Mouse (Mus musculus): ENCODE measurements around the gene I0C0044D17Rik. TPM values are rescaled to one million over a fixed set of nuclear protein-coding genes. Genes with fewer than 3 reads are reported as not detected.
A peak's percentile ranks its signal among the peaks of the same experiment; 100 is the strongest.
"Not testable (repeated sequence)": the region's sequence is repeated elsewhere in the genome, so short reads cannot be mapped to it uniquely, and the experiment has no call there.

I0C0044D17Rik gene
- total RNA-seq (2021) = not detected
- long read RNA-seq, experiment 1 = 0 reads
- long read RNA-seq, experiment 2 = 0 reads

- not testable (repeated sequence) for DNase-seq
Observed at GRCm38 (mm10) chr4:98823740-98824139, at the start of gene I0C0044D17Rik. Gene I0C0044D17Rik (minus strand): TSS chr4:98823840.

- no peak for DNase-seq
Observed at GRCm38 (mm10) chr4:98865386-98866237, 42.0 kb upstream of the I0C0044D17Rik start.

- DNase-seq = no peak
Observed at GRCm38 (mm10) chr4:98864546-98864945, 40.9 kb upstream of the I0C0044D17Rik start.

- no peak for DNase-seq
Observed at GRCm38 (mm10) chr4:98864094-98864493, 40.5 kb upstream of the I0C0044D17Rik start.

DNA sequence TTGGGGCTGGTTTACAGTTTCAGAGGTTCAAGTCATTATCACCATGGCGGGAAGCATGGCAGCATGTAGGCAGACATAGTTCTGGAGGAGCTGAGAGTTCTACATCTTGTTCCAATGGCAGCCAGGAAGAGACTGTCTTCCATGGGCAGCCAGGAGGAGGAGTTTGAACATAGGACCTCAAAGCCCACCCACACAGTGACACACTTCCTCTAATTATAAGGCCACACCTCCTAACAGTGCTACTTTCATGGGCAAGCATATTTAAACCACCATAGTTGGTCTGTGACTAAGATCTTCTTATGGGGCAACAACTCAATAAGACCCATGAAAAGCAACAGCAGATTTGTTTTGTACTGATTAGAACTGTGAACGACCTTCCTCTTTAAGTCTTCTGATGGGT lies 39.8 kb upstream of the I0C0044D17Rik start:
- no peak for DNase-seq

- DNase-seq = no peak
Observed at GRCm38 (mm10) chr4:98858151-98858855, 34.7 kb upstream of the I0C0044D17Rik start.

- DNase-seq = peak in 1 of 2 experiments; percentile 3
Observed at GRCm38 (mm10) chr4:98857037-98857648, 33.5 kb upstream of the I0C0044D17Rik start.

- no peak for DNase-seq
Observed at GRCm38 (mm10) chr4:98853926-98854325, 30.3 kb upstream of the I0C0044D17Rik start.

- not testable (repeated sequence) for DNase-seq
Observed at GRCm38 (mm10) chr4:98850485-98850884, 26.8 kb upstream of the I0C0044D17Rik start.

GRCm38 (mm10) chr4:98847120-98847885 lies 23.7 kb upstream of the I0C0044D17Rik start:
- no peak for DNase-seq

DNA sequence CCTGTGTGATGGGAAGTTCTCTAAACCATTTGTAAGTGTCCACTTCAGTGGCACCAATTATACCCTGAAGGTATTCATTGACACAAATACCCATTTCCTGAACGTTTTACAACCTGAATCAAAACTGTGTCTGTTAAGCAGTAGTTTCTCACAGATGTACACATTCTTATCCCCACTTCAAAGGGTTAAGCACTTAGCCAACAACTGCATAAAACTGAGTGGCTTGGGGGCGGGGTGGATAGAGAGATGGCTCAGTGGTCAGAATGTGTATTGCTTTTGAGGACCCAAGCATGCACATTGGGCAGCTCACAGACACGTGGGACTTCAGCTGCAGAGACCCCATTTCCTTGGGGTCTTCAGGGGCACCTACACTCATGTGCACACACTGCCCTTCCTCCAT lies 22.8 kb upstream of the I0C0044D17Rik start:
- DNase-seq = no peak

DNA sequence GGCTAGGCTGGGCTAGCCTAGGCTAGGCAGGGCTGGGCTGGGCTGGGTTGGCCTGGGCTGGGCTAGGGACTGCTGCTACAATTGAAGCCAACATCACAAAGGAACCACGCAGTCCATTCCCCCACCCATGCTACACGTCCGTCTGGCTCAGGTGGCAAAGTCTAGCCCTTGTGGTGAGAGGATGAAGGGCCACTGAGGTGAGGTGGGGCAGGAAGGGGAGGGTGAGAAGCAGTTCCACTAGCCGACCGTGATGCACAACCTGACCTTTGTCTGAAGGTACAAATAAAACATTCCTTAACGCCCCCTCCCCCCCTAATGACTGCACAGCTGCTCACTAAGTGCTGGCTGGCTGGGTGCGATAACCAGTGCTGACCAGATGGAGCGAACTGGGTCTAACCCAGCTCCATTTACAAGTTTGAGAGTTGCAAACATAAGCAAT lies 22.1 kb upstream of the I0C0044D17Rik start:
- DNase-seq = no peak

- DNase-seq = no peak
Observed at GRCm38 (mm10) chr4:98845201-98845600, 21.6 kb upstream of the I0C0044D17Rik start.

DNA sequence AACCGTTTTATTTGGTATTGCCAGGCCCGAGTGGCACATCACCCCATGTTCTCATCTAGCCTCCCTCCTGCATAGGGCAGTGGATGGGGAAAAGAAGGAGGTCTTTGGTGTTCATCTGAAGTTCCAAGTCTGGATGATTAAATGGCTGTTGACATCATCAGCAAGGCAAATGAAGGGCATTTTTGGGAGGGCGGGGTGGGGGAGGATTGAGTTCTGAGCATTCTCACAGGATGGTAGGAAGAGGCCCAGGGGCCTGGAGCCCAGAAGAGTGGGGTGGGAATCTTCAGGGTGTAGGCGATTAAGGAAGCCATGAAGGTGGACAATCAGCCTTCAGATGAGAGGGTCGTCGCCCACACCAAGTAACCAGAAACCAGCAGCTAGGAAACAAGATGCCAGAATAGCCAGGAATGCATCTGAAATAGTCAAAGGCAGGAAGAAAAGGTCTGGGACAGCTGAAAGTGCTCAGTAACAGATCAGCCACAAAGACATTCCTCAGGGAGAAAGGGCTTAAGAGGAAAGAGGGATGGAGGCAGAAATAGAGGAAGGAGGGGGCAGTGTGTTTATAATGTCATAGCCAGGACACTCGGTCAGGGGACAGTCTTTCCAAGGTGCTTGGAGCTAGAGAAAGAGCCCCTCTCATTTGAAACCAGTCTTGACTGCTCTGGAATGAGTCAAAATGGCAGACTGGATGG lies 20.4 kb upstream of the I0C0044D17Rik start:
- DNase-seq = no peak

- DNase-seq = not testable (repeated sequence)
Observed at GRCm38 (mm10) chr4:98841251-98841650, 17.6 kb upstream of the I0C0044D17Rik start.

- DNase-seq = no peak
Observed at GRCm38 (mm10) chr4:98840526-98840925, 16.9 kb upstream of the I0C0044D17Rik start.

GRCm38 (mm10) chr4:98838913-98839312 lies 15.3 kb upstream of the I0C0044D17Rik start:
- no peak for DNase-seq

DNA sequence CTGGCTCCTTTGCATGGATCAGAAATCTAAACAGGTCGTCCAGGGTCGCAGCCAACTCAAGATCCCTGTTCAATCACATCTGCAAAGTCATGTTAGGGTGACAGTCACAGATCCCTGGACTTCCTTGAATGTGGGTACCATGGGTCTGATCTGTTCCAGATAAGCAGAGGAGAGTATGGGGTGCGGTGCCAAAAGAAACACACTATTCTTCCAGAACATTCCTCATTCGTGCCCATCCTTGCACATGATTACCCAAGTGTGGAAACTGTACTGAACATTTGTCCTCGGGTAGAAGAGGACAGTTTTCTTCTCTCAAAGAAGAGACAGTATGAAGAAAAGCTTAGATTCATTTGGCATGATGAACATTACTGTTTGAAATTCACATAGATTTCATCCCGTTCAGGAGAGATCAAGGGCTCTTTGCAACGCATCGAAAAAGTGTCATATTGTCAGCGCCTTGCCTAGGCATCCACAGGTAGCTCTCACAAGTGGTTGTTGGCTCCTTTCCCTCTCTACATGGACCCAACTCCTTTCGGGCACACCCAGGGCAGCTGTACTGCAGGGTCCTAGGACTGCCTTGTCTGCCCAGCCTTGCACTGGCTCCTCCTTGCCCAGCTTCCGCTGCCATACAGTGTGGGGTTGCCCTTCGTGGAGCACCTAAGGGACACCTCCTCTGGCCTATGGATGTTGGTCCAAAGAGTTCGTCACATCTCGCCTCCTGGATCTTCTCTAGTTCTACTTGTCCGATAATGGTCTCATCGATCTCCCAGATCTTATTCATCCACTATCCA lies 14.3 kb upstream of the I0C0044D17Rik start:
- no peak for DNase-seq

DNA sequence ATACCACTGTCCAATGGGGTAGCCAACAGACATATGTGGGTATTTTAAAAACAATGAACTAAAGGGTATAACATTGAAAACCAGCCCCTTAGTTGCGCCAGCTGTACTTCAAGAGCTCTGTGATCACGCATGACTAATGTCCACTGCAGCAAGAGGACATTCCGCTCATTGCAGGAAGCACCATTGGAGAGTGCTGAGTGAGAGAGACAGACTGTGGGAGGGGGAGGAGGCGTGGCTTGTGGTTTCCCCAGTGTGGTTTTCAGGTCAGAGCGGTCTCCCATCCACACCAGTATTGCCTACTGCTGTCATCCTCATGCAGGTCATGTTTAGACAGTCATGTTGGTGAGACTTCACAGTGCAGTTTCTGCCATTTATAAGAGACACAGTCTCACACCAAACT lies 12.9 kb upstream of the I0C0044D17Rik start:
- peak; percentile 40 to 62 for DNase-seq

DNA sequence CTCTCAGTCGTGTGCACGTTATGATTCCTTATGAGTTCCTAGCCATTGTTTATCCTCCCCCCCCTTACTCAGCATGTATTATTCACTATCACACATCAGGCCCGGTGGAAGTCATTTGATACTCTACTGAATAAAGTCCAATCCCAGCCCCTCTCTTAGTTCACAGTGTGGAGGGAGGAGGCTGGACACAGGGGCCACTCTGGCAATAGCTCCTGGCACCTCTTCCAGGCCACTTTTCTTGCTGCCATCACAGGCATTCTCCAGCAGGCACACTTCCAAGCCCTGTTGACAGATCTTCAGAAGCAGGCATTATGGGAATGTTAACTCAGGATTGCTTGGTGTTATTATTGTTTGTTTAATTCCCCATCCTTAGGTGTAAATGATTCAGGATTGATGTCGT lies 11.1 kb upstream of the I0C0044D17Rik start:
- DNase-seq = no peak

All from adrenal gland, postnatal 36 days (tissue).